Mouse (Mus musculus): ENCODE results near the gene Wdr59.
A peak's percentile ranks its signal among the peaks of the same experiment; 100 is the strongest.
"Not testable (repeated sequence)": the region's sequence is repeated elsewhere in the genome, so short reads cannot be mapped to it uniquely, and the experiment has no call there.

Gene Wdr59

DNA sequence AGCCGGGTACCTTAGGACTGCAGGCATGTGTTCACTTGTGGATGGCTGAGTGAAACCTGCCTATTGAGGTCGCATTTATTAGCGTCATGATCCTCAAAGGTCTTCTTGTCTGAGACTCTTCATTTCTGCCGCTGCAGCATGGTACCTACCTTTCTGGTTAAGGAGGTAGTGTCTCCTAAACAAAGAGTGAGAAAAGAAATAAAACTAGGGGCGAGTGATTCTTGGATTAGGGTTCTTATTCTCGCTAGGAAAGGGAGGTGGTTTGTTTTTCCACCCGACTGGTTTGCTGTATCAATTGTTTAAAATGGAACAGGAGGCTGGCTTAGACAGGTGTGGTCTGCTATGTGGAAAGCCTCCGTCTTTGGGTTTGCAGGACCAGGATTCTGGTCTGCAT, 15.9 kb upstream of the Wdr59 start:
- no peak for DNase-seq (ENCODE audit: low spot score)

DNA sequence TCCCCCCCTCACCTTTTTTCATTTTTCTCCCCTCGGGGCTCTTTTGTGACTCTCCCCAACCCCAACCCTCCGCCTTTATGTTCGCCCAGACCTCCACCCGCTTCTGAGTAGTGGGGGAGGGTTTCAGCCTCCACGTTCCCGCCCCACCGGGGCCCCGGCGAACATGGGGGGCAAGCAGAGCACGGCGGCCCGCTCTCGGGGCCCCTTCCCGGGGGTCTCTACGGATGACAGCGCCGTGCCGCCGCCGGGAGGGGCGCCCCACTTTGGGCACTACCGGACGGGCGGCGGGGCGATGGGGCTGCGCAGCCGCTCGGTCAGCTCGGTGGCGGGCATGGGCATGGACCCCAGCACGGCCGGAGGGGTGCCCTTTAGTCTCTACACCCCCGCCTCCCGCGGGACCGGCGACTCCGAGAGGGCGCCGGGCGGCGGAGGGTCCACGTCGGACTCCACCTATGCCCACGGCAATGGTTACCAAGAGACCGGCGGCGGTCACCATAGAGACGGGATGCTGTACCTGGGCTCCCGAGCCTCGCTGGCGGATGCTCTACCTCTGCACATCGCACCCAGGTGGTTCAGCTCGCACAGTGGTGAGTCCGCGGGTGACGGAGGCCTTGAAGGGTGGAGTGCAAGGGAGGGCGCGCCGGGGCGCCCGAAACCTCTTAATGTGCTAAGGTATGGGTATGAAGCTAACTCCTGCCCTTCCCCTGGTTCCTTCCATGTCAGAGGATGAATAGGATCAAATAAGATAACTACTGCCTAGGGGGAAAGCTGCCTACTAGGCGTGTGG, 15.3 kb upstream of the Wdr59 start:
- DNase-seq (ENCODE audit: low spot score) = peak; percentile 37

DNA sequence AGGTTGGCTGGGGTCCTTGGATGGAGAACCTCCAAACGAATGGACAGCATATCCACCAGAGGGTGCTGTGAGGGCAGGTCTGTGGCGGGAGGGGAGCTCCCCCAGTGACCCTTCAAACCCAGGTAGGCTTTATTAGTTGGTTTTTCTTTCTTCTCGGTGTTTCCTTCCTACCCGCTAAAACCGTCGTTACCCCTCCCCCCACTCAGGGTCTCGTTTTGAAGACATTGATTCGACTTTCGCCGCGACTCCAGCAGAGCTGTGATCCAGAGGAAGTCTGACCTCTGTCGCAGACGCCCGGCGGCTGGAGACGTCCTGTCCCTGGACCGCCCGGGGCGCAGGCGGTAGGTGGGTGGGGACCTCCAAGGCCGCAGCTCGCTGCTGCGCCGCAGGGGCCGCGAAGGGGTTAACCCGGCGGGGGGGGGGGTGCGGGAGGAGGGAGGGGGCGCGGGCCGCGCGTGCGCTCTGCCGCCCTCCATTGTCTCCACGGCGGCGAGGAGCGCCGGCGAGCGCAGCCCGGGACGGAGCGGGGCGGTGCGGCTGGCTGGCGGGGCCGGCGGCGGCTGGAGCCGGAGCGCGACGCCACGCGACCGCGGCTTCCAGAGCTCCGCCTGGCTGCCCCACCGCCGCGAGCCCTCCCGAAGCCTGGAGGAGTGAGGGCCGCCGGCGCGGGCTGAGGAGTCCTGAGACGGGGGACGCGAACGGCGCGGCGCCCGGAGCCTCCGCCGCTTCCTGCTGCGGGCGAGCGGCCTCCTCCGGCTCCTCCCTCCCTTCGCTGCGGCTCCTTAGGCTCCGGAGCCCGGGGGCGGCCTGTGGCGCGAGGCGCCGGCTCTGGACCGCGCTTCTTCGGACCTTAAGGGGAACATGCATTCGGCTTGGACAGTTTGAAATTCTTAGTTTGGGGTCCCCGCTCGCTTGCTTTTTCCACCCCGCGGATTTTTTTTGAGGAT, 14.4 kb upstream of the Wdr59 start, which contains the start of gene Znrf1:
Znrf1 (plus strand) TSS at position 67 of the 947 bp plus-strand sequence.
- peak; percentile 52 for DNase-seq (ENCODE audit: low spot score)

DNA sequence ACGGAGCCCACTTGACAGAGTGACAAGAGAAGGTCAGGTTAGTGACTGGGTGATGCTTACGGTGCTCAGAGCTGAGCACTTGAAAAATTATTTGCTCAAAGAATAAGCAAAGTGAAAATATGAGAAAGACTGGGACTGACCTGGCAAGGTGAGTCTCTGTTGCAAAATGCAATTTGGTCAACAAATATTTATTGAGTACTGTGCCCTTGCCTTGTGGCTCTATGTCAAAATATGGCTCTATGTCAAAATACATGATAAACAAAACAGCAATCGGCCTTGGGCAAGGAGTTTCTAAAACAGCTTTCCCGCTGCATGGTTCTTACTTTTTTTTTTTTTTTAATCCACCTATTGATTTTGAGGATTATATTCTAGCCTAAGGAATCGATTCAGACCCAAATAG, 13.6 kb upstream of the Wdr59 start:
- no peak for DNase-seq (ENCODE audit: low spot score)

DNA sequence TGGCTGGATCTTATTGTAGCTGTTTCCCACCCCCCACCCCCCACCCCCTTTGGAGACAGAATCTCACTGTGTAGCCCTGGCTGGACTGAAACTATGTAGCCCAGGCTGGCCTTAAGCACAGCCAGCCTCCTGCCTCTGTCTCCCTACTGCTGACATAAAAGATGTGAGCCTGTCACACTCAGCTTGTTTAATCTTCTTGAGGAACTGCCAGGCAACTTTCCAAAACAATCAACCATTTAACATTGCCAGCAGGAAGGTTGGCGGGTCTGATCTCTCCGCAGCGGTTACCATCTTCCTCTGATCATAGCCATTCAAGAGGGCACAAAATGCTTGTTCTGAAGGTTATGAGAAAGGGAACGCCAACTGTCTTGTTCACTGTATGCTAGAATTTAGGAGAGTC, 11.6 kb upstream of the Wdr59 start:
- no peak for DNase-seq (ENCODE audit: low spot score)

DNA sequence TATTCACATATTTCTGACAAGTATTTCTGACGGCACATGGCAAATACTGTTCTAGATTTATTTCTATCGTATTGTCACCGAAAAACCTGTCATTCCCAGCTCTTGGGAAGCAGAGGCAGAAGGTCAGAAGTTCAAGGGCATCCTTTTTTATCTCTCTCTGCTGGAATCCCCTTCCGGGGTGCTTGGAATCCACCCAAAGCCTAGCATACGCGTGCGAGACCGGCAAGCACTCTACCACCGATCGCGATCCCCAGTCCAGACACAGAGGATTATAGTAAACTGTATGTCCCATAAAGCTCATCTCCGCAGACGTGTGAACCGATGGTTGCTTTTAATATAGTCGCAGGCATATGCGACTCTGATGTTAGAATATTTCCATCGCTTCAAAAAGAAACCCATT, 9.7 kb upstream of the Wdr59 start:
- no peak for DNase-seq (ENCODE audit: low spot score)

DNA sequence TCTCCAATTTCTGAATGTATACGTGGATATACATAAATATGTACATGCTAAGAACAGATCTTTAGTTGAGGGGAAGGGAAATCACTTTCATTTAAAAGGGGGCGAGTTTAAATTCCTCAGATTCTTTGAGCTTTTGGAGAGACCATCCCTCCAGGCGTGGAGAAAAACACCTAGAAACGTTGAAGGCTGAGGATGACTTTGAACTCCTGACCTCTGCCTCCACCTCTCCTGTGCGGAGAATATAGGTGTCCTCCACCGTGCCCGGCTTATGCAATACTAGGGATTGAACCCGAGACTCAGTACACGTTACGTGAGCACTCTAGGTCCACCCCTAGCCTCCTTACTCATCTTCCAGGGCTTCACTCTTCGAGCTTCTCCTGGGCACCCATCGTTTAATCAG, 9.3 kb upstream of the Wdr59 start:
- DNase-seq (ENCODE audit: low spot score) = no peak

DNA sequence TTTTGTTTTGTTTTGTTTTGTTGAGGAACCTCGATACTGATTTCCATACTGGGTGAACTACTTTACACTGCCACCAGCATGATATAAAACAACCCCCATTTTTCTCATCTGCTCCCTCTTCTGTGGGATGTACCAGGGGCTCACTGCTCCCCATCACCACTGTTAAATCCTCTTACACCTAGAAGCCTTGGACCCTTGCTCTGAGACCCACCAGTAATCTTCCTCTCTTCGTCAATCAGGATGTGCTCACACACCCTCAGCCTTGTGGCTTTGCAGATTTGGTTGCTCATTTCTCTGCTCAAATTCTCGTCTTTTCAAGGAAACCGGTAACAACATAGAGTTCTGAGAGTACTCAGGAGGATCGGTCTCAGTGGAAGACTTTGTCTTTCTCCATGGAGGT, 6.2 kb upstream of the Wdr59 start:
- no peak for DNase-seq (ENCODE audit: low spot score)

DNA sequence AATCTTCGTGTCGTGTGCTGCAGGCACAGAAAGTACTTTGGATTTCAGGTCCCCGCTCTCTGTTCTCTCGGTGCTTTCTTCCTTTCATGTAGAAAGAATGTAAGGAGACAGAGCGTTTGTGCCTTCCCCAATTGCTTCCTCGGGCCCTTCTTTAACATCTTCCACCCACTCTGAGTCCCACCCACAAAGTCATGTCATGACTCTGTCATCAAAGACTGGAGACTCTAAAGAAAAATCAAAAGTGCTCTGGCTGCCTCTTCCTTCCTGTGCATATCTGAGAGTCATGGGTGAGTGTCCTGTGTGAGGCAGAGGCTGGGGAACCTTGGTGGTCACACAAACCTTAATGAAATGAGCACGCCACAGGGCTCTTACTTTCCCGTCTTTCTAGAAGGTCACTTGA, 5.3 kb upstream of the Wdr59 start:
- no peak for DNase-seq (ENCODE audit: low spot score)

DNA sequence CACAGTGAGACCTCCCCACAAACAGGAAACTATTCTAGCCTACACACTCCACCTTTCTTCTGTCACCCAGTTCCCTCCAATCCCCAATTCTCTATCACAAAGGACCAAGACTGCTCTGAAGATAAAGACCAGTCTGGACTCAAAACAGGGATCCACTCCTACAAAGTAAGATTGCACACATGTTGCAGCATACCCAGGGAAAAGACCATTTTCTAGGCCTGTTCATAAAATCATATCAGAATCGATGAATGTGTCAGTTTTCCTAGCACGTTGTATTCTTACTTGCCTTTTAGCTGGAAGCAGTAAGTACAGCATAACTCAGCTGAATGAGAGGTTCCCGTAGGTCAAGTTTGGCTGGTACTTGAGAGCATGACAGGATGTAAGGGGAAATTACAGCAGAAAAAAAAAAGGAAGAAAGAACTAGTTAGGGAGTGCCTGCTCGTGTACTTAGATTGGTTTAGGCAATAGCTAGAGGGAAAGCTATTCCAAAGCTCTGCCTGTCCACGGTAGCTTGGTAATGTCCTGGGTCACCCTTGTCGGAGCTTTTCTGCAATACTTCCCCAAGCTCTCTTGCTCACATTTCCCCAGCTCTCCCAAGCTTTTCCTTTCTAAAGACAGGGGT, 4.6 kb upstream of the Wdr59 start:
- no peak for DNase-seq (ENCODE audit: low spot score)

DNA sequence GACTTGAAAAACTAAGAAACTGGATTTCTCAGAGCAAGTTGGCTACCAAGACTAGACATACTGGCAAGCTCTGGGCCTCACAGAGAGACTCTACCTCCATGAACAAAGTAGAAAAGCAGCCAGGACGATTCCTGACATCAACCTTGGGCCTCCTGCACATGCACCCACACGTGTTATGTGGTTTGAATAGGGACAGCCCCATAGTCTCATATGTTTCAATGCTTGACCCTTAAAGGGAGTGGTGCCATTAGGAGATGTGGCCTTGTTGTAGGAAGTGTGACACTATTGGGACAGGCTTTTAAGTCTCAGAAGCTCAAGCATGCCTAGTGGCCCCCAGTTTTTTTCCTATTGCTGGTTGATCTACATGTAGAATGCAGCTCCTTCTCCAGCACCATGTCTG, 4.4 kb downstream of the Wdr59 start:
- DNase-seq (ENCODE audit: low spot score) = no peak

DNA sequence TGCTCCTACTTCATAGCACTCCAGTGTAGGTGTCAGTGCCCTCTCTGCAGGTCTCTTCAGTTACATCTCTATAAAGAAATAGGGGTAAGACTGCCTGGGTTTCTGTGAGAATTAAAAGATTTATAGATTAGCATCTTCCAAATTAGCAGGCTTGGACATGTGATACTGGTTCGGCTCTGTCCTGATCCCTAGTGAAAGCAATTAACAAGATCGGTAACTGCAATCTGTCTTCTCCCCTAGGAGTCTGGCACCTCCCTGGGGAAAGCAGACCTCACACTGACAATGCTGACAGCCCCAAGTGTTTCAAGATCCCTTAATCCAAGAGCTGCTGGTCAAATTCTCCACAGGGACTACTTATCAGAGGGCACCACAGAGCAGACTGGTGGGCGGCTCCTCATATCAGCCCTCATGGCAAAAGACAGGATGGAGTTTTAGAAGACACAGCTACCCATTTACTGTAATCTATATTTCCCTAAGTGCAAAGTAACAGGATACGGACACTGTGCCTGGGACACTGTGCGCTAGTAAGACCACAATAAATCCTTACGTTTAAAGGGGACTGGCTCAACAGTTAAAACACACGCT, 5.3 kb downstream of the Wdr59 start:
- peak; percentile 56 for DNase-seq (ENCODE audit: low spot score)

DNA sequence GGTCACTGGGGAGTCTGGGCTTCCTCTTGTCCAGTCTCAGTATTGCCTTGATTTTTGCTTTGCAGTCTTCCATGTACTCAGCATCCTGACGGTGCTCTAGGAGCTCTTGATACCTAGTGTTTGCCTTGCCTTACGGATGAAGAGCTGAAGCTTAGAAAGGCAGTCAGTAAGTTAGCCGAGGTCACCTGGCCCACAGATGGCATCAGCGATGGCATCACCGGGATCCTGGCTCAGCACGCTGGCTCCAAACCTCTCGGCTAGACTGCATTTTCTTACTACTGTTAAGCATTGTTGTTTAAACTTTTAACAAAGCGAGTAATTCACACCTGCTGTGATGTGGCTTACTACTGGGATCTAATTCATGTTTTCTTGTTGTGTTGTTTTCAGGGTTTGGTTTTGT, 8.4 kb downstream of the Wdr59 start:
- DNase-seq (ENCODE audit: low spot score) = no peak

DNA sequence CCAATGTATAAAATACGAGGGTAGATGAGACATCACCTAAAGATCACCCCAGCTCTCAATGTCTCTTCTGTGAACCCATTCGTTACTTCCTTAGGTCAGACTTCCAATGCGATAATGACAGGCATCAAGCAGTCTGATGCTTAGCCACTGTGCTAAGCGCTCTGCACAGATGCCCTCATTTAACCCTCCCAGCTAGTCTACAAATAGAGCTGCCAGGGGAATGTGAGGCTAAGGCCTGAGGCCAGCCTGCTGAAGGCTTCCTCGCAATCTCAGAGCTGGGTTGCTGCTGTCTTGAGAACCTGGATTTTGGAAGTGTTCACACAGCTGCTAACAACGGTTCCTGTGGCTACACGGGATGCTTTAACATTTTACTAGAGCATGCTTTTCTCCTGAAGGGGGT, 9.0 kb downstream of the Wdr59 start:
- no peak for DNase-seq (ENCODE audit: low spot score)

DNA sequence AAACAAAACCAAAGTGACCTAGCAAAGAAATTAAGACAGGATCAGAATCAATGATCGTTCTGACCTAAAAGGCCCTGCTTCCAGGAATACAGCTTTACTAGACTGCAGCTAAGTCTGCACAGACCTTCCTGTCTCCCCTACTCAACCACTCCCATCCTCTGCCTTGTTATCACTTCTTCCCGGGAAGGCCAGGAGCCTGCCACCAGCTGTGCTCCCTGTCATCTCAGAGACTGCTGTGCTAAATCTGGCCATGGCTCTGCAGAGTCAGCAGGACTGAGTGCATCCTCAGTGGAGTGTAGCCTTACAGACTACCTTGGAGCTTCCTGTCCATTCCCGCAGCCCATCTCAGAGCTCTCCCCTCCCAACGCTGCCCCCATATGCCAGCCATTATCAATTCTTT, 11.5 kb downstream of the Wdr59 start:
- peak; percentile 16 for DNase-seq (ENCODE audit: low spot score)

DNA sequence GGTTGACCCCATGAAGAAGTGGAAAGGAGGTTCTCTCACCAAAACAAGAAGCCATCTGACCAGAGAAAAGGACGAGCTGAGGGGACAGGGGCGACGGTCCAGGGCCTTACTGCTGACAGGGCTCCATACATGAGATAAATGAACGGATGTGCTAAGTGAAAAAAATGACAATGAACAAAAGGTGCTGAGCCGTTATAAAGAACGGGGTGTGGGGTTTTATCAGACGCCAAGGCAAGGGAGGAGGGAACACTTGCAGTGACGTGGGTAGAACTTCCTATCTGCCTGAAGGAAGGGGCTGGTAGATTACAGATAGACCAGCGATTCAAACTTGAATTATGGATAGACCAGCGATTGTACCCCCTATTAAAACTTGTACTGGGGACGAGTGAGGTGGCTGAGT, 12.6 kb downstream of the Wdr59 start:
- DNase-seq (ENCODE audit: low spot score) = peak; percentile 50

DNA sequence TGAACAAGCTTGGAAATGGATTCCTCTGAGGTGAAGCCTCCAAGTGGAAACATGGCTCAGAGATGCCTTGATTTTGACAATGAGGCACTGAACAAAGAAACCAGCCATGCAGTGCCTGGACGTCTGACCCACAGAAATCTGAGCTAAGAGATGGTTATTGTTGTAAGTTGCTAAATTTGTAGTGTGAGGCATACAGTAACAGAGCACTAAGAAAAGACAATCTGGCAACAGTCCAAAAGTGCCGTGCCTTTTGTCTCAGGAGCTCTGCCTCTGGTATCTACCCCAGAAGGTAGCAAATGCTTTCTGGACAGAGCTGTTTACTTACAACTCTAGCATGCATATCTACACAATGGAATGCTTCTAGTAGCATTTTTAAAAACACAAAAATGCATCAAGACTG, 13.3 kb downstream of the Wdr59 start:
- peak; percentile 21 for DNase-seq (ENCODE audit: low spot score)

DNA sequence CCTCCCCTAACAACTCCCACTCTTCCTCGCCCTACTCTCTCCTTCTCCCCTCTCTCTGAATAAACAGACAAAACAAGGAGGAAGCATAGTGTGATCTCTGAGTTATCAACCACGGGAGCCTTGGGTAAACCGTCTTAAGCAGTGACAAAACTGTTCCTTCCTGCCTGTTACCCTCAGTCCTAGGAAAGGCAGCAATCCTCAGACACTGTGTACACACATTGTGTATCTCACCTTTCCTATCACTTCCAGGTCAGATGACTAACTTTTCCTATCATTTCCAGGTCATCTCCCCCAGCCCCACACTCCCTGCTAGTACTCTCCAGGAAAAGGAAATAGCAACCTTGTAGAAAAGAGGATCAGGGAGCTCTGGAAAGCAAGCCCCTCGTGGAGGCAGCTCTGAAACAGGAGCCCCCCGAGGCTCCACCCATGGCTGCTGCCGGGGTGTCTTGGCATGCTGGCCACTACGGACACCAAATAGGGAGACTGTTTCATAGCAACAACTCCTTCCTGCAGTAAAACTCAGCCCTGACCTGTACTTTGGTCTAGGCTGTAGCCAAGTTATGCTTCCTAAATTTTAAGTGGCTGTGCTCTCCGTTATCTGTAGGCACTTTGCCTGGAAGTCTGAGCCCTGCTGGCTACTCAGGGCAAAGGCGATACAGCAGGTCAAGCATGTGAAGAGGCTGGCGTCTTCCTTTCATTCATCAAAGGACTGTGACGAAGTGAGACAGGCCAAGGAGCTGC, 20.0 kb downstream of the Wdr59 start:
- DNase-seq (ENCODE audit: low spot score) = no peak

DNA sequence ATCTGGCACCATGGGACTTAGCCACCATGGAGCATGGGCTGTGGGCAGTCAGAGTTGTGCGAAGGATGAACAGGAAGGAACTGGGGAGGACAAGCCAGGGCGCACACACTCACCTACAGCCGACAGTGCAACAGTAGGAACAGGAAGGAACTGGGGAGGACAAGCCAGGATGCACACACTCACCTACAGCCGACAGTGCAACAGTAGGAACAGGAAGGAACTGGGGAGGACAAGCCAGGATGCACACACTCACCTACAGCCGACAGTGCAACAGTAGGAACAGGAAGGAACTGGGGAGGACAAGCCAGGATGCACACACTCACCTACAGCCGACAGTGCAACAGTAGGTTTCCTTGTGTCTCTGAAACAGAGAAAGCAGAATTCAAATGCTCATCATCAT, 23.6 kb downstream of the Wdr59 start:
- DNase-seq (ENCODE audit: low spot score) = not testable (repeated sequence)

DNA sequence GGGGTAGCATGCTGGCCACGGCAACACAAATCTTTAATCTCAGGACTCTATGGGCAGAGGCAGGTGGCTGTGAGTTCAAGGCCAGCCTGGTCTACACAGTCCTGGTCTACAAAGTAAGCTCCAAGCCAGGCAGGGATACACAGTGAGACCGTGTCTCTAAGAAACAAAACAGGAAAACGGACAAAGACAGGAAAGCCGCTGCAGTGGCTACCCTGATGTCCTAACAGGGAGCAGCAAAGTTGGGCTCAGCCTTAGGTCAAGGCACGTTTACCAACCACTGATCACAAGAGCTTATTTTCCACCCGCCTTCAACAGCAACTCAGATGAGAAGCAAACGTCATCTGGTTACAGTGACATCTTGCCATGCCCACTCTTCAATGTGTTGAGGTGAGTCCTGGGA, 25.6 kb downstream of the Wdr59 start:
- no peak for DNase-seq (ENCODE audit: low spot score)

DNA sequence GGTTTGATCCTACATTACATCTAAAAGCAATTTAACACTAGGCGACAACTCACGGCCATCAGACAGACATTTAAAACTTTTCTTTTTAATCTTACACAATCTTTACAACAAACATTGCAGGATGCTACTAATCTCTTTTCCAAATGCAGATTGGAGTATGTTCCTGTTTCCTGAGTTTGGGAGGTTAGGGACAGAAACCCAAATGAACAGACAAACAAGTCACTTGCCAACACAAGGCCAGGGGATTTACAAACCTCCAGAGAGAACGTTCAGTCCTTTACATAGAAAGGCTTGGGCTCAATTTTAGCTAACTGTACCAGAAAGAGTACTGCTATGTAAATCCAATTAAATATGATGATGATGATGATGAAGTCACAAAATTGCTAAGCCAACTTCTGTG, 28.7 kb downstream of the Wdr59 start:
- DNase-seq (ENCODE audit: low spot score) = no peak

DNA sequence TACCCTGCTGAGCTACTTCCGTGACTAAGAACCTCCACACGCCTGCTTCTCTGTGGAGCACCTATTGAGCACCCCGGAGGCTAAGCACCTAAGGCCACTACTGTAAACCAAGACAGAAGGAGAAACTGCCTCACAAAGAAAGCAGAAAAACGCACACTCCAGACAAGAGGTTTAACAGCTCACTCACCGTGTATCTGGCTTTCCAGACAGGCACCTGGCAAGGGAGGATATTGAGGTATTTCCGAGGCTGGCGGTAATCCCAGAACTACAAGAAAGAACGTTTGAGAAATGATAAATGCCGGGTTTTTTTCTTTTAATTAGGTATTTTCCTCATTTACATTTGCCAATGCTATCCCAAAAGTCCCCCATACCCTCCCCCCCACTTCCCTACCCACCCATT, 29.4 kb downstream of the Wdr59 start:
- DNase-seq (ENCODE audit: low spot score) = no peak

Data from c-Kit-positive CD71-positive TER-119-positive erythroid progenitor cells, embryonic 14.5 days (primary cell).